Mouse (Mus musculus): ENCODE data around the gene Lzts2. TPM values are rescaled to one million over a fixed set of nuclear protein-coding genes. Genes with fewer than 3 reads are reported as not detected.
A peak's percentile ranks its signal among the peaks of the same experiment; 100 is the strongest.
"Not testable (repeated sequence)": the region's sequence is repeated elsewhere in the genome, so short reads cannot be mapped to it uniquely, and the experiment has no call there.

The Lzts2 gene
- polyA plus RNA-seq, 1 experiment from 2014 or later: 68.9 TPM

DNA sequence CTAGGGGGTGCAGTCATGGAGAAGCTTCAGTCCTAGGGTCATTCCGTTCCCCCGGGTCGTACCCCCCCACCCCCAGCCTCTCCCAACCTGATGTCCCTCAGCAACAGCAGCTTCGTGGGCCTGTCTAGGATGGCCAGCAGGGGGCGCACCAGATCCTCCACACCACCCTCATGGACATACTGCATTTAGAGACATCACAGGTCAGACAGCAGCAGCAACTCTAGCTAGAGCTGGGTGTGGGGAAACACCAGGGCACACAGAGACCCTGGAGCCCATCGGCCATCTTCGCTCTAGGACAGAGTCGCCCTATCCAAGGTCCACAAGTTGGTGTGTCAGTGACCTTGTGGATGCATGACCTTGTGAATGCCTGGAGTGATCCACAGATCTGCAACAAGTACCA lies 15.9 kb downstream of the Lzts2 start:
- peaks cover 43% of the 10 kb centered on the region for H3K4me1 ChIP-seq
- no peak overlapping the region for H3K4me2 ChIP-seq (replicated peaks)
- no peak for ATAC-seq (ENCODE audit: low FRiP score, low read depth)
- H3K36me3 ChIP-seq: peaks cover 38% of the 10 kb centered on the region
- WGBS: 42% methylated on average over 8 of the region's 8 CpGs
- no peak overlapping the region for H3K9ac ChIP-seq
- no peaks in the 10 kb centered on the region for H3K27me3 ChIP-seq
- H3K27ac ChIP-seq: no peak overlapping the region
- H3K9me3 ChIP-seq: no peaks in the 10 kb centered on the region
- no peak overlapping the region for H3K4me3 ChIP-seq

DNA sequence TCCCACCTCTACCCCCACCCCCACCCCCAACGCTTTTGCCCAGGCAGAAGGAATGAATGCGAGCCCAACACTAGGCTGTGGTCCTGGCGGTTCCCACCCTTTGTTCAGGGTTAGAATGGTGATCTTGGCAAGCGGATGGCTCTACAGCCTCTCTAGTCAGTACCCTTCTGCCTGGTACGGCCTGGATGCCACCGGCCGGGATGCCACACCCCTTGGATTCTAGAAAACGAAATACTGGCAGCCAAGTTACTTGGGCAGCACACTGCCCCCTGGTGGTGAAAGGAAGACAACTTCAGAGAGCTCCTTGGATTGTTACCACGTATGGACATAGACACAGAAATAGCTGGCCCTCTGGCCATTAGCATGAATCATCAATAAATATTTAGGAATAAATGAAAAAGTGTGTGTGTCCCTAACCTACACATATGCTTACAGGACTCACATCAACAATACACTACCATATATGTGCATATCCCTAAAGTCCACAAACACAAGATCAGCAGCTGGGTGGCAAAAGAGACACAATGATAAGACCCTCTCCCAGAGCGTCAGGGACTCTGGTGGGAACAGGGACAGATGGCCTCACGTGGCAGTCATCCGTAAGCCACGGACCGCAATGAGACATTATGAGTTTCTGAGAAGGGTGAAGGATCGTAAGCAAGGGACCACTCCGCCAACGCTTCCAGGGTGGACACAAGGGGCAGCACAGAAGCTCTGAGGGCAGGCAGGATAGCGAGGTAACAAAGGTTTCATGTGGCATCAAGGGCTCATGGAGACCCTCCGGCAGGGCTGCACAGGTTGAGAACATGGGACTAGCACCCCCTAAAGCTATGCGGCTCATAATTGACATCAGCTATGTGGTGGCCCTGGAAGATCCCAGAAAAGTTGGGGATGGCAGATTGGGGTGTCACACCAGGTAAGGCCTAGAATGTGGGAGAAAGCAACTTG lies 16.8 kb downstream of the Lzts2 start:
- Histone ChIP-seq H3K27me3 (peaks cover 3% of the 10 kb centered on the region; the same call in 1 of the 2 replicates), H3K27ac (no peak overlapping the region), H3K4me2 (replicated peaks) (peak overlapping the region; percentile 57), H3K36me3 (peaks cover 29% of the 10 kb centered on the region), H3K4me1 (peaks cover 43% of the 10 kb centered on the region), H3K9me3 (no peaks in the 10 kb centered on the region), H3K9ac (no peak overlapping the region), H3K4me3 (peak overlapping the region; percentile 21; the same call in 1 of the 2 replicates)
- ATAC-seq (ENCODE audit: low FRiP score, low read depth): no peak
- WGBS: 43% methylated on average over 20 of the region's 20 CpGs

DNA sequence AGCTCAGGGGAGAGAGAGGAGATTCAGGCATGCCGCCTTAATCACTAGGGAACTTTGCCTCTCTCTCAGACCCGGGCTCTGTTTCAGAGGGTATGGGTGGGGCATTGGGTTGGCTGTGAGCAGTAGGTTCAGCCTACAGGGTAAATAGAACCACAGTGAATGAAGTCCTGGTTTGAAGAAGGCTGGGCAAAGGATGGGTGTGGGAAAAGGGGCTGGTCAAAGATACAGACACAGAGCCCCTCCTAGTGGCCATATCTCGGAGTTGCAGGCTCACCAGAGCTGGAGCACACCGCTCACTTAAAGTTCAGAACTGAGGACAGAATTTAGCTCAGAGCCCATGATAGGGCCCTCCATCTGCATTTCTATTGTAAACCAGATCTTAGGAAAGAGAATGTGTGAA lies 17.6 kb downstream of the Lzts2 start:
- H3K4me2 ChIP-seq (replicated peaks): no peak overlapping the region
- H3K9ac ChIP-seq: no peak overlapping the region
- no peaks in the 10 kb centered on the region for H3K9me3 ChIP-seq
- WGBS: 19% methylated on average over 4 of the region's 4 CpGs
- H3K4me3 ChIP-seq: no peak overlapping the region
- peak; percentile 49 for ATAC-seq (ENCODE audit: low FRiP score, low read depth)
- peaks cover 8% of the 10 kb centered on the region; the same call in 1 of the 2 replicates for H3K27me3 ChIP-seq
- H3K4me1 ChIP-seq: peaks cover 39% of the 10 kb centered on the region
- no peak overlapping the region for H3K27ac ChIP-seq
- H3K36me3 ChIP-seq: peaks cover 22% of the 10 kb centered on the region

DNA sequence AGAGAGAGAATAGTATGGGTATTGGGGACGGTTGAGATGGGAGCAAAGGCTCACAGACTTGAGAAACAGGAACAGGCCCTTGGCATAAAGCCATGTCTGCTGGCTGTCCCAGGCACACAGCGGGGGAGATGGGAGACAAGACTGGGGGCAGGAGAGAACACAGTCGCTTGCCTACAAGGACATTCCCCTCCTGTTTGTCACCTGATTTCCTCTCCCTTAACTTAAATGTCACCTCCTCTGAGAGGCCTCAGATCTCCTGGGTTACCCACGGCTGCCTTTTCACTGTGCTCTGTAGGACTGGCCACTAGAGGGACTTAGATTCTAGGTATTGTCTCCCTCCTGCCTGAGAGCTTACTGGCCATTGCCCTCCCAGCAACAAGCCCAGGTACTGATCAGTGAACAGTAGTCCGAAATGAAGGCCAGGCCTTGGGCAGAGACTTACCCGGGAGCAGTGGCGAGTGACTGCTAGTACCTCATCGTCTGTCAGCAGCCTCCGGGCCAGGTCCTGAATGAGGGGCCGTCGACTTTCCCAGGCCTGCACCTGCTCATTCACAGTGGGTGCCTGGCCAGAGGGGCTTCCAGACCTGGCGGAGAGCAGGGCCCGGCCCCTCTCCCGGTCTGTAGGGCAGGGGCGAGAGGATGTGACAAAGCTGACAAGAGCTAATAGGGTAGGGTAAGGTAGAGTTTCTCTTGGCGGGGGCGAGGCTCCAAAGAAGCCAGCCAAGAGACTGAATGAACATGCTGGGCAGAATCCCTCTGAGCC lies 18.5 kb downstream of the Lzts2 start:
- H3K27me3 ChIP-seq: peaks cover 11% of the 10 kb centered on the region; the same call in 1 of the 2 replicates
- no peak overlapping the region for H3K9ac ChIP-seq
- no peak overlapping the region for H3K4me2 ChIP-seq (replicated peaks)
- H3K4me3 ChIP-seq: no peak overlapping the region
- H3K4me1 ChIP-seq: peaks cover 31% of the 10 kb centered on the region
- H3K9me3 ChIP-seq: no peaks in the 10 kb centered on the region
- H3K27ac ChIP-seq: no peak overlapping the region
- ATAC-seq (ENCODE audit: low FRiP score, low read depth): no peak
- WGBS: 57% methylated on average over 17 of the region's 17 CpGs
- peaks cover 12% of the 10 kb centered on the region for H3K36me3 ChIP-seq

DNA sequence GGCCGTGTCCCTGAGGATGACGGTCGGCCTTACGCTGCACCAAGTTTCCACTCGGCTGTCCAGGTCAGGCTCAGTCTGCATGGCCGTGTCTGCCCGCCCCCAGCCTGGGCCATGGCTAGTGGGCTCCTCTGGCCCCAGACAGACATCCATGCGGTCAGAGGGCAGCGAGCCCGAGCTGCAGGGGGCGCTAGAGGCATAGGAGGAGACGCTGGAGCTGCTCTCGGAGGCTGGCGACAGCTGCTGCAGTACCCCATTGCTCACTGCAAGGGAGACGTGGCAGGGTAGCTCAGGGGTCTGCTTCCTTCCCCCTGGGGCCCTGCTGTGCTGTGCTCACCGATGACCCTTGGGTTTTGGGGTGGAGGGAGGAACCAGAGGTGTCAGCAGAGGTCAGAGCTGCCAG lies 22.7 kb downstream of the Lzts2 start:
- Histone ChIP-seq H3K4me3 (no peak overlapping the region), H3K9me3 (no peaks in the 10 kb centered on the region), H3K4me2 (replicated peaks) (no peak overlapping the region), H3K27me3 (peaks cover 36% of the 10 kb centered on the region), H3K4me1 (peaks cover 11% of the 10 kb centered on the region; the same call in 1 of the 2 replicates), H3K27ac (no peak overlapping the region), H3K9ac (no peak overlapping the region), H3K36me3 (no peaks in the 10 kb centered on the region)
- WGBS: 27% methylated on average over 16 of the region's 16 CpGs
- no peak for ATAC-seq (ENCODE audit: low FRiP score, low read depth)

DNA sequence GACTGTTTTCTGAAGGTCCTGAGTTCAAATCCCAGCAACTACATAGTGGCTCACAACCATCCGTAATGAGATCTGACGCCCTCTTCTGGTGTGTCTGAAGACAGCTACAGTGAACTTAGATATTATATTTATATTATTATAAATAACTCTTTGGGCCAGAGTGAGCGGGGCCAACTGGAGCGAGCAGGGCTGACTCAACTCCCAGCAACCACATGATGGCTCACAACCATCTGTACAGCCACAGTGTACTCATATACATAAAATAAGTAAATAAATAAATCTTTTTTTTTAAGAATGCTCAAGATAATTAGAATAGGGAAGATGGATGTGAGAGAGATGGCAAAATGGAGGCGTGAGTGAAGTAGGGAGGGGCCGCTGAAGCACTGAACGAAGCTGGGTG lies 24.0 kb downstream of the Lzts2 start:
- not testable (repeated sequence) for H3K4me2 ChIP-seq (replicated peaks); H3K4me1 ChIP-seq; H3K9ac ChIP-seq; H3K4me3 ChIP-seq; H3K27ac ChIP-seq; ATAC-seq (ENCODE audit: low FRiP score, low read depth); H3K9me3 ChIP-seq; H3K36me3 ChIP-seq
- peaks cover 40% of the 10 kb centered on the region for H3K27me3 ChIP-seq
- WGBS: 94% methylated on average over 7 of the region's 7 CpGs

DNA sequence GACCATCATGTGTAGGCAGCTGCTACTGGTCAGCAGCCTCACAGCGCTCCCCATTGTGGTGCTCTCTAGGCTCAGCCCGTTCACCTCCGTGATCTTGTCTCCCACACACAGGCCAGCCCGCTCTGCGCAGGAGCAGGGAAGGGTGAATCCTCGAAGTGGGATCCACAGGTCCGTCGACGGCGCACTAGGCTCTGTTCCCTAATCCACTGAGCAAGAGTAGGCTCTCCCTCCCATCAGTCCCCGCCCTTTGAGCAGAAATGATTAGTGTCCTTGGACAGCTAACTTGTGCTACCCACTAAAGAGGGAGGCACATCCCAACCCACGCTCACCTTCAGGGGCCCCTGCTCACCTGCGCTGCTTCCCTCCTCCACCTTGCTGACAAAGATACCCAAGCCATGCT lies 26.0 kb downstream of the Lzts2 start:
- no peaks in the 10 kb centered on the region for H3K4me1 ChIP-seq
- no peak overlapping the region for H3K4me2 ChIP-seq (replicated peaks)
- H3K9ac ChIP-seq: no peak overlapping the region
- H3K36me3 ChIP-seq: no peaks in the 10 kb centered on the region
- H3K4me3 ChIP-seq: no peak overlapping the region
- WGBS: 52% methylated on average over 13 of the region's 13 CpGs
- ATAC-seq (ENCODE audit: low FRiP score, low read depth): no peak
- peaks cover 59% of the 10 kb centered on the region for H3K27me3 ChIP-seq
- no peak overlapping the region for H3K27ac ChIP-seq
- no peaks in the 10 kb centered on the region for H3K9me3 ChIP-seq

DNA sequence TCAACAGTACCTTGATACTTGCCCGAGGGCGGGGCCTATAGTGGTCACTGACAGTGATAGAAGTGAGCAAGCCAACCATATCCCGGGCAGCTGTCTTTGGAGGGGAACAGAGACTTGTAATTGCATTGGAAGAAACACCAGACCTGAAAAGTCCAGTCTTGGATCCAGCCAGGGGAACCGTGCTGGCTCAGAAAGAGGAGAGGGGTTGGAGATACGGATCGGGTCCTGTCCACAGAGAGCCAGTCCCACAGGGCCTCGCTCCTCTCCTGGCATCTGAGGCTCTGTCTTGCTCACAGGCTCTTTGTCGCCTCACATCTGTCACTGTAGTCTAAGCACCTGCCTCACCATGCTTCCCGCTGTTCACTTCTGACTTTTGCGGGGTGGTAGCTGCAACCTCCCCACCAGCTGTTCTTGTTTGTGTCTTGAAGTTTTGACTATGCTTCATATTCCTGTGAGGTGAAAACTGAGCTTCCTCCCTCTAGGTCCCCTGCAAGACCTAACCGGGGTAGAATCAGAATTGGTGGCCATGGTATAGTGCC lies 30.2 kb downstream of the Lzts2 start:
- H3K4me3 ChIP-seq: no peak overlapping the region
- 65% methylated on average over 11 of the region's 11 CpGs for WGBS

DNA sequence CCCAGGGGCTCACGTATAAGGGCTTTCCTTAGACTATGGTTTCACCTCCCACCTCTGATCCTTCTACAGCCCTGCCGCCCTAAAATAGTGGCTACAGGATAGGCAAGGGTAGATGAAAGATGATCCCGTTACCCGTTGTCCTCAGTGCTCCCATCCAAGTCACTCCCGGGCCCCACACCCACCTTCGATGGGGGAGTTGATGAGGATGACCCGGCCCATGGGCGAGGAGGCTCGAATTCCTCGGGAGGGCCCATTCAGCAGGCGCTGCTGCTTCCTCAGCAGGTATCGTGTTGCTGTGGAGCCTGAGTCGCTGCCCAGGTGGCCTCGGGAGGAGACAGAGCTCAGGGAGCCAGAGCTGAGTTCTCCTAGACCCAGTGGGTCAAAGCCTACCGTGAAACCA lies 31.0 kb downstream of the Lzts2 start:
- H3K9me3 ChIP-seq: no peaks in the 10 kb centered on the region
- 38% methylated on average over 15 of the region's 15 CpGs for WGBS
- H3K27me3 ChIP-seq: peaks cover 50% of the 10 kb centered on the region
- 0 out of 2 replicates have a peak, but pooled peaks cover 3% of the 10 kb centered on the region for H3K36me3 ChIP-seq
- no peak for ATAC-seq (ENCODE audit: low FRiP score, low read depth)
- no peak overlapping the region for H3K27ac ChIP-seq
- no peak overlapping the region for H3K4me3 ChIP-seq
- peaks cover 28% of the 10 kb centered on the region for H3K4me1 ChIP-seq
- H3K4me2 ChIP-seq (replicated peaks): no peak overlapping the region
- H3K9ac ChIP-seq: 0 out of 2 replicates have a peak overlapping the region, but pooled peaks have one; percentile 8

More for the DNA sequence above, 30.2 kb downstream of the Lzts2 start:
- Histone ChIP-seq H3K27ac (no peak overlapping the region), H3K36me3 (no peaks in the 10 kb centered on the region), H3K4me2 (replicated peaks) (no peak overlapping the region), H3K4me1 (peaks cover 25% of the 10 kb centered on the region), H3K27me3 (peaks cover 58% of the 10 kb centered on the region), H3K9ac (no peak overlapping the region), H3K9me3 (no peaks in the 10 kb centered on the region)
- ATAC-seq (ENCODE audit: low FRiP score, low read depth): no peak

DNA sequence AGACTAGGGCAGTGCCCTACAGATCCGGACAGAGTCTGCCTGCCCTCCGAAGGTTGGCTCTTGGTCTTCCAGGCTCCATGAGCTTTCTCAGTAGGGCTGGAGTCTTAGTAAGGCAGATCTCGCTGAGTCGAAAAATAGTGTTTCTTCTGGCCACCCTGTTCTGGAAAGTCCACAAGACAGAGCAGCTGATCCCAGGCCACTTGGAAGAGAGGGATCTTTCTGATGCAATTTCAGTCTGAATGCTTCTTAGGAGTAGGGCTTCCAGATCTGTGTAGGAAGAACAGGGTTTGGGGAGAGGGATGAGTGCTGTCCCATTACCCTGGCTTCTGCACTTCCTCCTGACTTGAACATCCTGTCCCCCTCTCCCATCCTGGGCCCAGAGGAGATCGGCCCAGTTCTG lies 31.4 kb downstream of the Lzts2 start, which contains the start of gene Pdzd7:
Gene Pdzd7, minus strand, starts transcription at position 67 of the 400 bp plus-strand sequence.
- Histone ChIP-seq H3K4me3 (peak within 1 kb of the TSS; percentile 57), H3K36me3 (peaks cover 7% of the 10 kb centered on the region; the same call in 1 of the 2 replicates), H3K4me2 (replicated peaks) (peak within 1 kb of the TSS; percentile 77), H3K4me1 (peaks cover 28% of the 10 kb centered on the region), H3K27me3 (peaks cover 46% of the 10 kb centered on the region), H3K9me3 (no peaks in the 10 kb centered on the region), H3K9ac (peak within 1 kb of the TSS; percentile 72), H3K27ac (no peak within 1 kb of the TSS)
- ATAC-seq (ENCODE audit: low FRiP score, low read depth): no peak
- WGBS: 79% methylated on average over 5 of the region's 5 CpGs

DNA sequence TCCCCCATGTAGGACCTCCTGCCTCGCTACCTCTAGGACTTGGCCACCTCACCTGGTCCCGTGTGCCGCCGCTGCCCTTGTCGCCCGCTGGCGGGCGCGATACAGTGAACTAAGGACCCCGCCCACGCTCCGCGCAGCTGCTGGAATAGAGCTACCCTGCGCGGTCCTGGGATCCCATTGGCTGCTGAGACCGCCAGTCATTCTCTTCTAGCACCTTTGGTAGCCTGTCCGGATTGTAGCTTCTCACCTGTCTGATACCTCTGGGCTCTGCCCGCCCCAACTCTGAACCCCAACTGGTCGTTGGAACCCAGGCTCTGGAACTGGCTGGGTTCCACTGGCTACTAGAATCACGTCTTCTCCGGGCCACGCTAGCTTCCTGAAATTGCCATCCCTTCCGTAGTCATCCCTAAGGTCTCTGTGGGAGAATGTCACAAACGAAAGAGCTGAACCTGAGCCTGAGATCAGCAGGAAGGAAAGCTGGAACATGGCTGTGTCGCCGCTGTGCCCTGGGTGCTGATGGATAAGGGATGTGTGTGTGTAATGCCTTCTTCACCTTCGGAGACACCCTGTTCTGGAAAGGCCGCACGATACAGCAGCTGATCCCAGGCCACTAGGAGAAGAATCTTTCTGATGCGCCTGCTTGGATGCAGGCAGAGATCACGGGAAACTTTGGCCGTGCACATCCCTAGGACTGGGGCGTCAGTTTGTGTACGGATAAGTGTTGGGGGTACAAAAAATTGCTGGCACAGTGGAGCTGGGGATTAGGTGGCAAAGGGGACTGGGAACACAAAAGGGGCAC lies 32.5 kb downstream of the Lzts2 start:
- ATAC-seq (ENCODE audit: low FRiP score, low read depth): peak; percentile 45
- peaks cover 40% of the 10 kb centered on the region for H3K27me3 ChIP-seq
- peak overlapping the region; percentile 72 for H3K9ac ChIP-seq
- 2% methylated on average over 34 of the region's 34 CpGs for WGBS
- no peaks in the 10 kb centered on the region for H3K9me3 ChIP-seq
- H3K4me1 ChIP-seq: peaks cover 28% of the 10 kb centered on the region
- peaks cover 16% of the 10 kb centered on the region for H3K36me3 ChIP-seq
- peak overlapping the region; percentile 77 for H3K4me2 ChIP-seq (replicated peaks)
- H3K4me3 ChIP-seq: peak overlapping the region; percentile 57
- no peak overlapping the region for H3K27ac ChIP-seq
